In the genomic region with DNA sequence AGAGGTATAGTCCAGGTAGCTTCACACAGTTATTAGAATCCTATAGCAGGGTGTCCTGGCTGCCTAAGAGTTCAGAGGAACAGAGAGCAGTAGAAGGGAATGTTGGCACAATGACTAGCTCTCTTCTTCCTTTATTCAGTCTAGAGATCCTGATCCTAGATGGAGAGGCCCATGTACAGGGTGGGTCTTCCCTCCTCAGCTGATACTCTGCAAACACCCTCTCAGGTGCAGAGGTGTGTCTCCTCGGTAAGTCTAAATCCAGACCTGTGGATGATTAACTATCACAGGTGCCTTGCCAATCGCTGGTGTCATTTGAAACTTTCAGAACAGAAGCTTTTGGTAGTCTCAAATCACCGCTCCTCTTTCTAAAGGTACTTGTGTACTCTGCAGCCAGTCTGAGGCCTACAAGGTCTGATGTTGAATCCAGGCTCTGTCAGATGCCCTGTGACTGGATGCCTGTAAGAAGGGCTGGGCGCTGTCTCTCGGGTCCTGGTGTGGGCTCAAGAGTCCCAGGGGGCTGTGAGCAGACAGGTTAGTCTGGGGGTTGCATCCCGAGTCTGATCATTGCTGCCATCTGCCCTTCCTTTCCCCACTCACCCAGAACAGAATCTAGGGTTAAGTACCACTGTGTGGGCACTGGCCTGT, we compare ENCODE assay signal across 24 mouse cellular contexts. TPM values are rescaled to one million over a fixed set of nuclear protein-coding genes. Genes with fewer than 3 reads are reported as not detected.
DNase-seq lines count a peak whose midpoint lies in the region; ATAC-seq and TF ChIP-seq lines count a peak whose summit lies in the region.
"Had no signal": no experiment of that assay in that cellular context is flagged by ENCODE, and none has a peak within 500 bp of the region (broad histone marks: within the 10 kb centered on the region; RNA-seq: fewer than 3 reads in every experiment).

No protein-coding gene starts in this region.

- no peak overlapping the region for H3K9ac ChIP-seq in intestine, embryonic 16.5 days (ENCODE audit: low read depth, low read length)
- no peak overlapping the region for H3K9ac ChIP-seq in lung, postnatal 0 days (replicated peaks; ENCODE audit: low read depth)
- H3K9ac ChIP-seq: embryonic facial prominence, embryonic 12.5 days; forebrain, embryonic 13.5 days; forebrain, embryonic 15.5 days had no signal

- no peak overlapping the region for H3K4me3 ChIP-seq in intestine, embryonic 16.5 days (ENCODE audit: low read length)
- no peak overlapping the region for H3K4me3 ChIP-seq in lung, postnatal 0 days (ENCODE audit: low read depth, low read length)
- H3K4me3 ChIP-seq: embryonic facial prominence, embryonic 10.5 days; embryonic facial prominence, embryonic 12.5 days; forebrain, embryonic 13.5 days; forebrain, embryonic 15.5 days had no signal

- H3K9me3 ChIP-seq in intestine, embryonic 16.5 days (ENCODE audit: control insufficient read depth, low read length), result no peaks in the 10 kb centered on the region
- no peaks in the 10 kb centered on the region for H3K9me3 ChIP-seq in lung, postnatal 0 days (ENCODE audit: low read length)
- H3K9me3 ChIP-seq: embryonic facial prominence, embryonic 10.5 days; embryonic facial prominence, embryonic 12.5 days; forebrain, embryonic 13.5 days; forebrain, embryonic 15.5 days had no signal

- 60% methylated on average over 6 of the region's 6 CpGs for WGBS in intestine, embryonic 16.5 days
- WGBS in lung, postnatal 0 days, result 62% methylated on average over 6 of the region's 6 CpGs

- DNase-seq in heart, adult 11 months, result peak; percentile 83
- no peak for DNase-seq in heart, adult 9 months (ENCODE audit: low spot score in 2 of 2)
- DNase-seq in spleen, postnatal 10 days (ENCODE audit: low spot score in 2 of 2), result peak; percentile 36 to 54
- DNase-seq in spleen, postnatal 36 days (ENCODE audit: low spot score in 2 of 2), result no peak
- DNase-seq in adrenal gland, postnatal 10 days, result no peak
- no peak for DNase-seq in lung, postnatal 0 days (ENCODE audit: low spot score)
- DNase-seq: adrenal gland, adult 8-10 months; adrenal gland, postnatal 25 days; B cell, adult 2 months; cerebellum, adult 11-12 months; cerebellum, adult 2 months; cerebellum, adult 9-10 months; cerebellum, postnatal 10 days; cerebellum, postnatal 25 days had no signal

- no peaks in the 10 kb centered on the region for H3K27me3 ChIP-seq in intestine, embryonic 16.5 days (replicated peaks; ENCODE audit: control insufficient read depth, insufficient read depth, low read length)
- no peaks in the 10 kb centered on the region for H3K27me3 ChIP-seq in lung, postnatal 0 days (replicated peaks; ENCODE audit: insufficient read depth, low read length)
- H3K27me3 ChIP-seq: CH12.LX; embryonic facial prominence, embryonic 12.5 days; forebrain, embryonic 13.5 days; forebrain, embryonic 15.5 days had no signal

- peak; percentile 81 for ATAC-seq in intestine, embryonic 16.5 days
- ATAC-seq in lung, postnatal 0 days, result no peak
- ATAC-seq: activated CD4-positive, CD25-positive, alpha-beta regulatory T cell, adult 4 months; CD4-positive, CD25-positive, alpha-beta regulatory T cell, adult 4 months; forebrain, embryonic 13.5 days; forebrain, embryonic 15.5 days; Patski had no signal

- H3K4me2 ChIP-seq in intestine, embryonic 16.5 days (ENCODE audit: low read depth, low read length), result no peak overlapping the region
- no peak overlapping the region for H3K4me2 ChIP-seq in lung, postnatal 0 days (replicated peaks; ENCODE audit: low read depth, low read length)
- H3K4me2 ChIP-seq: embryonic facial prominence, embryonic 12.5 days; forebrain, embryonic 13.5 days; forebrain, embryonic 15.5 days had no signal

- no peaks in the 10 kb centered on the region for H3K36me3 ChIP-seq in intestine, embryonic 16.5 days (ENCODE audit: control insufficient read depth, insufficient read depth, low read length)
- H3K36me3 ChIP-seq in lung, postnatal 0 days (ENCODE audit: insufficient read depth, low read length), result no peaks in the 10 kb centered on the region
- H3K36me3 ChIP-seq: embryonic facial prominence, embryonic 10.5 days; embryonic facial prominence, embryonic 12.5 days; forebrain, embryonic 15.5 days; G1E had no signal

- no peaks in the 10 kb centered on the region for H3K4me1 ChIP-seq in intestine, embryonic 16.5 days (ENCODE audit: control insufficient read depth, insufficient read depth, low read length)
- no peaks in the 10 kb centered on the region for H3K4me1 ChIP-seq in lung, postnatal 0 days (ENCODE audit: insufficient read depth, low read depth, low read length)
- H3K4me1 ChIP-seq: embryonic facial prominence, embryonic 10.5 days; embryonic facial prominence, embryonic 12.5 days; forebrain, embryonic 13.5 days; forebrain, embryonic 15.5 days had no signal

- no peak for TF ChIP-seq EP300 in lung, postnatal 0 days (IDR thresholded peaks at IDR 0.05)

- TF ChIP-seq CTCF in lung, postnatal 0 days (IDR thresholded peaks at IDR 0.05), result no peak

- no peak overlapping the region for H3K27ac ChIP-seq in intestine, embryonic 16.5 days (ENCODE audit: low read length)
- H3K27ac ChIP-seq in lung, postnatal 0 days (ENCODE audit: low read length), result no peak overlapping the region
- H3K27ac ChIP-seq: embryonic facial prominence, embryonic 10.5 days; embryonic facial prominence, embryonic 12.5 days; forebrain, embryonic 13.5 days; forebrain, embryonic 15.5 days had no signal

RNA-seq across cellular contexts. Expression of a gene that starts 52.0 kb away (rescaled TPM):
- polyA plus RNA-seq in intestine, embryonic 16.5 days (2015; fragmentation: Nextera tagmentation; extraction: Ambion mirVana), result 4.0 TPM in 2 replicates
- total RNA-seq in adrenal gland, postnatal 10 days (2021), result 10 to 100 TPM; 42.3 to 45.6 TPM
- 1.0 and 1.3 TPM in 2 replicates for polyA plus RNA-seq in lung, postnatal 0 days (2015; fragmentation: Nextera tagmentation; extraction: Ambion mirVana)
- polyA plus RNA-seq: G1E, Patski had no signal

Comparison
In these comparisons a context has a peak if more than half of its experiments do, and no peak if none do; other contexts are left out.
1. DNase-seq: peak in heart, adult 11 months (single experiment) and spleen, postnatal 10 days (2 of 2); none in heart, adult 9 months (0 of 2), spleen, postnatal 36 days (0 of 2), adrenal gland, postnatal 10 days (single experiment) and lung, postnatal 0 days (single experiment).